Mouse (Mus musculus) testis, adult 2 months (tissue): Measurements from ENCODE around the gene Med21. TPM values are rescaled to one million over a fixed set of nuclear protein-coding genes. Genes with fewer than 3 reads are reported as not detected.

Source experiments
- H3K27ac ChIP-seq: fragments of 200-500 bp; 2 replicates; pipeline ENCODE4 v1.5.1; 2012; ENCODE audit warnings: low read depth, low read length; ENCODE audit not compliant: control insufficient read depth, insufficient read depth
- H3K27me3 ChIP-seq: fragments of 200-500 bp; 2 replicates; pipeline ENCODE4 v1.6.1; 2012; ENCODE audit warnings: mild to moderate bottlenecking, low read length, moderate library complexity; ENCODE audit not compliant: control insufficient read depth, insufficient read depth
- H3K36me3 ChIP-seq: fragments of 200-500 bp; 2 replicates; pipeline ENCODE4 v1.6.1; 2012; ENCODE audit warnings: mild to moderate bottlenecking, low read length; ENCODE audit not compliant: control insufficient read depth, insufficient read depth
- H3K4me1 ChIP-seq: fragments of 200-500 bp; 2 replicates; pipeline ENCODE4 v1.6.1; 2012; ENCODE audit warnings: low read length; ENCODE audit not compliant: control insufficient read depth, insufficient read depth
- H3K4me3 ChIP-seq: fragments of 200-500 bp; 2 replicates; pipeline ENCODE4 v1.5.1; 2012; ENCODE audit warnings: low read depth, mild to moderate bottlenecking, low read length, moderate library complexity, mixed read lengths; ENCODE audit not compliant: control insufficient read depth
- CTCF ChIP-seq: fragments of 200-500 bp; IDR thresholded peaks from 2 replicates; pipeline ENCODE4 v1.5.1; 2012; ENCODE audit warnings: low read depth, mild to moderate bottlenecking, inconsistent platforms, low read length, moderate library complexity; ENCODE audit not compliant: control insufficient read depth, insufficient read depth, insufficient replicate concordance
- POLR2A ChIP-seq: fragments of 200-500 bp; IDR thresholded peaks from 2 replicates; pipeline ENCODE4 v1.6.1; 2012; ENCODE audit warnings: low read depth, mild to moderate bottlenecking, inconsistent platforms, low read length, moderate library complexity; ENCODE audit not compliant: control insufficient read depth
- polyA plus RNA-seq: library from polyadenylated mRNA; depleted of rRNA; stranded (reverse); fragments of >200 nt; gene quantifications from 2 replicates; pipeline ENCODE4 v1.2.3, GENCODE M21; 2012

The Med21 gene
- polyA plus RNA-seq, 1 experiment, result 58.3 TPM

- Histone ChIP-seq H3K4me1 (peaks cover 2% of the 10 kb centered on the region; the same call in 1 of the 2 replicates), H3K27ac (no peak overlapping the region), H3K36me3 (no peaks in the 10 kb centered on the region), H3K4me3 (no peak overlapping the region), H3K27me3 (no peaks in the 10 kb centered on the region)
- TF ChIP-seq POLR2A, result no peak
- no peak for TF ChIP-seq CTCF
These were observed 19.3 kb downstream of the Med21 start for GRCm38 (mm10) chr6:146661655-146662054.

- H3K27me3 ChIP-seq, result no peaks in the 10 kb centered on the region
- TF ChIP-seq POLR2A, result no peak
- peak; percentile 70; the same call in 1 of the 2 replicates for TF ChIP-seq CTCF
- H3K27ac ChIP-seq, result no peak overlapping the region
- no peak overlapping the region for H3K4me3 ChIP-seq
- H3K36me3 ChIP-seq, result no peaks in the 10 kb centered on the region
- H3K4me1 ChIP-seq, result no peaks in the 10 kb centered on the region
These were observed 20.3 kb downstream of the Med21 start for GRCm38 (mm10) chr6:146662679-146663078.

DNA sequence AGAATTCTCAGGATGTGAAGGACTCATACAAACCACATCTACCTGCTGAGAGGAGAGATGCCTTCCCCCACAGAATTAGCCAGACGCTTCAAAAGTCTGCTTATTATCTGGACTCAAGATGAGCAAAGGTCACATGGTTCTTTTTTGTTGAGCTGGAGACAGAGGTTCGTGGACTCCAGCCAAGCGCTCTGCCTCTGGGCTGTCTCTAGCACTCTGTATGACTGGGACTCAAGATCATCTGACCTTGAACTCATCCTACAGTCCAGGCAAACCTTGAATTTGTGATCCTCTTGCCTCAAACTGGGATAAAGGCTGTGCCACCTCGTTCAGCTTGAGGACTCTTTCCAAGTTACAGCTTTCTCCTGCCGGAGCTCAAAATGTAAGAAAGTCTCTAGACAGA, 21.8 kb downstream of the Med21 start:
- TF ChIP-seq POLR2A (no peak), CTCF (no peak)
- no peak overlapping the region for H3K4me3 ChIP-seq
- H3K27ac ChIP-seq, result no peak overlapping the region
- H3K36me3 ChIP-seq, result no peaks in the 10 kb centered on the region
- H3K4me1 ChIP-seq, result no peaks in the 10 kb centered on the region
- H3K27me3 ChIP-seq, result no peaks in the 10 kb centered on the region

- Histone ChIP-seq H3K4me1 (no peaks in the 10 kb centered on the region), H3K27ac (no peak overlapping the region), H3K4me3 (no peak overlapping the region), H3K36me3 (no peaks in the 10 kb centered on the region), H3K27me3 (no peaks in the 10 kb centered on the region)
- TF ChIP-seq CTCF (no peak), POLR2A (no peak)
These were observed 22.6 kb downstream of the Med21 start for GRCm38 (mm10) chr6:146664917-146665316.

GRCm38 (mm10) chr6:146665408-146665807, 23.1 kb downstream of the Med21 start:
- H3K4me3 ChIP-seq, result no peak overlapping the region
- H3K36me3 ChIP-seq, result no peaks in the 10 kb centered on the region
- H3K27me3 ChIP-seq, result no peaks in the 10 kb centered on the region
- H3K4me1 ChIP-seq, result no peaks in the 10 kb centered on the region
- H3K27ac ChIP-seq, result no peak overlapping the region
- TF ChIP-seq CTCF (no peak), POLR2A (no peak)

GRCm38 (mm10) chr6:146666811-146667210, 24.5 kb downstream of the Med21 start:
- Histone ChIP-seq H3K36me3 (no peaks in the 10 kb centered on the region), H3K4me1 (no peaks in the 10 kb centered on the region), H3K27me3 (no peaks in the 10 kb centered on the region), H3K27ac (no peak overlapping the region), H3K4me3 (peak overlapping the region; percentile 32)
- no peak for TF ChIP-seq CTCF
- TF ChIP-seq POLR2A, result no peak

DNA sequence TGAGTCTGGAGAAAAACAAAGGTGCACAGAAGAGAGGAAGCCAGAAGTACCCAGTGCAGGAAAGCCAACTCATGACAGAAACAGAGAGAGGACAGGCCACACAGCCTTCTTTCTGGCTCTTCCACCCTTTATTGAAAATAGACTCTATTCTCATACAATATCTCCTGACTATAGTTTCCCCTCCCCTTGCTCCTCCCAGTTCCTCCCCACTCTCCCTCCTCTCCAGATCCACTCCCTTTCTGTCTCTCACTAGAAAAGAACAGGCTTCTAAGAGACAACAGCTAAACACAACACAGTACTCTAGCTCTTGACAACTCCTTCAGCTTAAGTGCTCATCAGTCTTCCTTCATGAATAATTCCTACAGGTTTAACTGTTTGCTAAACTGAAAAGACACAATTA, 26.3 kb downstream of the Med21 start:
- no peak for TF ChIP-seq POLR2A
- TF ChIP-seq CTCF, result no peak
- Histone ChIP-seq H3K4me1 (no peaks in the 10 kb centered on the region), H3K4me3 (no peak overlapping the region), H3K36me3 (no peaks in the 10 kb centered on the region), H3K27ac (no peak overlapping the region), H3K27me3 (no peaks in the 10 kb centered on the region)
